Mouse (Mus musculus): ENCODE data around the gene Zc3h13. TPM values are rescaled to one million over a fixed set of nuclear protein-coding genes. Genes with fewer than 3 reads are reported as not detected.

Zc3h13 gene
- polyA plus RNA-seq, 1 experiment from 2014 or later: 36.4 TPM

DNA sequence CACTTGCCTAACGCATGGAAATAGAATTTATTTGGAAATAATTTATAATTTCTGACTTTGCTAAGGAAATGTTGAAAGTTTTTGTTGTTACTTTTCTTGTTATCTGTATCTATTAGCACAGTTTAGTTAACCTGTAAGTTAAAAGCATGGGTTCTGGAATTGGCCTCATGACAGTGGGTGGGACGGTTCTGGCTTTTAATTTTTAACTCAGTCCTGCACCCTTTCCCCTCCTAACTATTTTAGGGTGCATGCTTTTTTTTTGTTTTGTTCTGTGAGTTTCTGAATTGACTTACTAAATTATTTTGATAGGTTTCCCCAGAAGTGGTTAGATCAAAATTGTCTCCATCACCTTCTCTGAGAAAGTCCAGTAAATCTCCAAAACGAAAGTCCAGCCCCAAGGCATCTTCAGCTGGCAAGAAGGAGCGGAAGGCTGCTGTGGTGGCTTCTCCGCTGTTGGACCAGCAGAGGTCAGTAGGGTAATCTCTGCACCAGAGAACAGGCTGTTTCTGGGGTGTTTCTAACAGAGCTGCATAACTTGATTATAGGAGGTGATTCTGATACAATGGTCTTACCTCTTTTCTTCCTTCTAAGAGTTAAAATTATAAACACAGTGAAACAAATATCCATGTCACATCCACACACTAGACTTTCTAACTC is 25.3 kb downstream of the Zc3h13 start:
- H3K27me3 ChIP-seq (replicated peaks; ENCODE audit: control insufficient read depth, insufficient read depth, low read length): no peaks in the 10 kb centered on the region
- peak; percentile 67; the same call in 1 of the 2 replicates for ATAC-seq
- no peak overlapping the region for H3K4me3 ChIP-seq (ENCODE audit: low read depth, low read length)
- no peaks in the 10 kb centered on the region for H3K9me3 ChIP-seq (replicated peaks; ENCODE audit: control insufficient read depth, low read length)
- no peak overlapping the region for H3K27ac ChIP-seq (ENCODE audit: low read depth, low read length)
- H3K4me2 ChIP-seq (ENCODE audit: low read length): no peak overlapping the region
- peak; percentile 60 for DNase-seq (ENCODE audit: low spot score)
- no peaks in the 10 kb centered on the region for H3K4me1 ChIP-seq (ENCODE audit: control insufficient read depth, insufficient read depth, low read length)
- WGBS: 63% methylated on average over 5 of the region's 5 CpGs
- H3K36me3 ChIP-seq (ENCODE audit: control insufficient read depth, insufficient read depth, low read length): peaks cover 13% of the 10 kb centered on the region; the same call in 1 of the 2 replicates
- H3K9ac ChIP-seq (ENCODE audit: low read length): no peak overlapping the region

DNA sequence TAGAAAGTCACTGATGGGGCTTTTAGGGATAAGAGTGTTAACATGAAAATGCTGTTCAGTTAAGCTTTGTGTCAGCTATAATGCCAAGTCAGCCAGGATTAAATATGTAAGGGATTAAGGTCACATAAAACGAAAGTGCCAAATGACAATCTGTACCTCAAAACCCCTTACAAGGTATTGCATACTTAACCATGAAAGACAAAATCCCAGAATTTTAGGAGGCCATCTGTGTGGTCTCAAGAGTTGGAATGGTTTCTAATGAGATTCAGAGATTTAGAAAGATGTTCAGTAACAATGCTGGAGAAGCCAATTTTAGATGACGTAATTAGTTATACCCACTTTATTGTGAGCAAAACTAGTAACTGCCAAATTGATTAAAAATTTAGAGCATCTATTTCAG is 30.3 kb downstream of the Zc3h13 start:
- Histone ChIP-seq H3K4me2 (ENCODE audit: low read length) (no peak overlapping the region), H3K4me3 (ENCODE audit: low read depth, low read length) (no peak overlapping the region), H3K27me3 (replicated peaks; ENCODE audit: control insufficient read depth, insufficient read depth, low read length) (no peaks in the 10 kb centered on the region), H3K4me1 (ENCODE audit: control insufficient read depth, insufficient read depth, low read length) (0 out of 2 replicates have a peak, but pooled peaks cover 3% of the 10 kb centered on the region), H3K9ac (ENCODE audit: low read length) (no peak overlapping the region), H3K27ac (ENCODE audit: low read depth, low read length) (no peak overlapping the region), H3K36me3 (ENCODE audit: control insufficient read depth, insufficient read depth, low read length) (peaks cover 6% of the 10 kb centered on the region; the same call in 1 of the 2 replicates), H3K9me3 (replicated peaks; ENCODE audit: control insufficient read depth, low read length) (no peaks in the 10 kb centered on the region)
- DNase-seq (ENCODE audit: low spot score) (peak; percentile 54), ATAC-seq (no peak; the same call in 1 of the 2 replicates)
- WGBS: 40% methylated on average over 2 of the region's 2 CpGs

DNA sequence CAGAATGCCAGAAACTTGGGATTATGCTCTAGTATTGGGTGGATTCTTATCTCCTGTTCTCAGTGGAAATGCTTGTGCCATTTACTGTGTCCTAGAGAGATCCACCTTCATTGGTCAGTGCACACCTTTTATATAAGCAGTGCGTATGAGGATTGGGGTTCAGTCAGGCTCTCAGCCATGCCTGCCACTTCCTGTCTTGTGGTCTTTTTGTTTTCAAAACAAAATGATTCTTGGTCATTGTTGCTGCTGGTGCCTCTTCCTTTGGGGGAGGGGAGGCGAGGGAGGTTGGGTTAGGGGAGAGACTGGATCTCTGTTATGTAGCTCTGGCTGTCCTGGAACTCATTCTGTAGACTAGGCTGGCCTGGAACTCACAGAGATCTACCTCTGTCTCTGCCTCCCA is 34.6 kb downstream of the Zc3h13 start:
- ATAC-seq (no peak), DNase-seq (ENCODE audit: low spot score) (no peak)
- no peaks in the 10 kb centered on the region for H3K9me3 ChIP-seq (replicated peaks; ENCODE audit: control insufficient read depth, low read length)
- 0 out of 2 replicates have a peak, but pooled peaks cover 3% of the 10 kb centered on the region for H3K4me1 ChIP-seq (ENCODE audit: control insufficient read depth, insufficient read depth, low read length)
- WGBS: 96% methylated on average over 2 of the region's 2 CpGs
- no peak overlapping the region for H3K9ac ChIP-seq (ENCODE audit: low read length)
- no peak overlapping the region for H3K27ac ChIP-seq (ENCODE audit: low read depth, low read length)
- H3K4me2 ChIP-seq (ENCODE audit: low read length): no peak overlapping the region
- no peaks in the 10 kb centered on the region for H3K27me3 ChIP-seq (replicated peaks; ENCODE audit: control insufficient read depth, insufficient read depth, low read length)
- H3K36me3 ChIP-seq (ENCODE audit: control insufficient read depth, insufficient read depth, low read length): peaks cover 23% of the 10 kb centered on the region
- H3K4me3 ChIP-seq (ENCODE audit: low read depth, low read length): no peak overlapping the region

DNA sequence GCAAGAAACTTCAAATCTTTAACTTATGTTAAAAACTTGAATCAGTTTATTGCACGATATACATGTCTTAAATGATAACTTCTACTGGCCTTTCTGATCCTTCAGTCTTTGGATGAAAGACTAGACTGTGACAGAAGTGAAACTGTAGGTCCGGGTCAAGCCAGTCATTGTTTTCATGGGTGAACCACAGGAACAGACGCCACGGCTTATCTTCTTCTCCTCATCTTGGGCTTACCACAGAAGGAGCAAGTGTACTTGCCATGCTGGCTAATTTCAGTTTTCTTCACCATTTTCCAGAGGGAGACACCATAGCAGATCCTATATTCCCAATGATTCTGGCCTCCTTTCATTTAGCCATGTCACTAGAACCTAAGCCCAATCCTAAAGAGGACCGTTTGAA is 36.1 kb downstream of the Zc3h13 start:
- no peaks in the 10 kb centered on the region for H3K9me3 ChIP-seq (replicated peaks; ENCODE audit: control insufficient read depth, low read length)
- H3K9ac ChIP-seq (ENCODE audit: low read length): no peak overlapping the region
- no peaks in the 10 kb centered on the region for H3K27me3 ChIP-seq (replicated peaks; ENCODE audit: control insufficient read depth, insufficient read depth, low read length)
- peaks cover 35% of the 10 kb centered on the region for H3K36me3 ChIP-seq (ENCODE audit: control insufficient read depth, insufficient read depth, low read length)
- no peak overlapping the region for H3K4me2 ChIP-seq (ENCODE audit: low read length)
- DNase-seq (ENCODE audit: low spot score) (no peak), ATAC-seq (no peak)
- 96% methylated on average over 5 of the region's 5 CpGs for WGBS
- no peak overlapping the region for H3K4me3 ChIP-seq (ENCODE audit: low read depth, low read length)
- H3K4me1 ChIP-seq (ENCODE audit: control insufficient read depth, insufficient read depth, low read length): no peaks in the 10 kb centered on the region
- no peak overlapping the region for H3K27ac ChIP-seq (ENCODE audit: low read depth, low read length)

DNA sequence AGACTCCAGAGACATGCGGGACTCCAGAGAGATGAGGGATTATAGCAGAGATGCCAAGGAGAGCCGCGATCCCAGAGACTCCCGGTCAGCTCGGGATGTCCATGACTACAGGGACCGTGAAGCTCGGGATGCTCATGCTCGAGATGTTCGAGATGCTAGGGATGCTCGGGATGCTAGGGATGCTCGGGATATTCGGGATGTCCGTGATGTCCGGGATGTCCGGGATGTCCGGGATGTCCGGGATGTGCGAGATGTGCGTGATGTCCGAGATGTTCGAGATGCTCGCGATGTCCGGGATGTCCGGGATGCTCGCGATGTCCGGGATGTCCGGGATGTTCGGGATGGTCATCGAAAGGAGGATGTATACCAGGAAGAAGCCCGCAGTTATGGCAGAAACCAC is 39.2 kb downstream of the Zc3h13 start:
- Histone ChIP-seq H3K4me1 (ENCODE audit: control insufficient read depth, insufficient read depth, low read length) (no peaks in the 10 kb centered on the region), H3K27me3 (replicated peaks; ENCODE audit: control insufficient read depth, insufficient read depth, low read length) (no peaks in the 10 kb centered on the region), H3K36me3 (ENCODE audit: control insufficient read depth, insufficient read depth, low read length) (peaks cover 52% of the 10 kb centered on the region), H3K4me2 (ENCODE audit: low read length) (no peak overlapping the region), H3K27ac (ENCODE audit: low read depth, low read length) (no peak overlapping the region), H3K4me3 (ENCODE audit: low read depth, low read length) (no peak overlapping the region), H3K9me3 (replicated peaks; ENCODE audit: control insufficient read depth, low read length) (no peaks in the 10 kb centered on the region), H3K9ac (ENCODE audit: low read length) (no peak overlapping the region)
- 97% methylated on average over 32 of the region's 32 CpGs for WGBS
- no peak for DNase-seq (ENCODE audit: low spot score)
- no peak for ATAC-seq

DNA sequence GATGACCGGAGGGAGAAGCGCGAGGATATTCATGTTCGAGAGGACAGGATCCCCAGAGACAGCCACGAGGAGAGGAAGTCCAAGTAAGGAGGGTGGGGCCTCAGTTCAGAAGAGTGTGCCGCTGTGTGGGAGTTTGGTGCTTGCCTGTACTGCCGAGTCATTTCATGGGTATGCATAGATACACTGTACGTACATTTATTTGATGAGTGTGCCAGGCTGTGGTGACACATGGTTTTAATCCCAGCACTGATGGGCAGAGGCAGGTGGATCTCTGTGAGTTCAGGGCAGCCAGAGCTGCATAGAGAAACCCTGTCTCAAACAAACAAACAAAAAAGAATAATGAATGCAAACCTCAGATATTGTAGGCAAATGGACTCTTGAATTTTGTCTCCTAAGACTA is 43.9 kb downstream of the Zc3h13 start:
- DNase-seq (ENCODE audit: low spot score) (no peak), ATAC-seq (no peak)
- no peaks in the 10 kb centered on the region for H3K4me1 ChIP-seq (ENCODE audit: control insufficient read depth, insufficient read depth, low read length)
- peaks cover 73% of the 10 kb centered on the region for H3K36me3 ChIP-seq (ENCODE audit: control insufficient read depth, insufficient read depth, low read length)
- no peak overlapping the region for H3K4me2 ChIP-seq (ENCODE audit: low read length)
- 84% methylated on average over 8 of the region's 8 CpGs for WGBS
- H3K4me3 ChIP-seq (ENCODE audit: low read depth, low read length): no peak overlapping the region
- H3K9ac ChIP-seq (ENCODE audit: low read length): no peak overlapping the region
- H3K9me3 ChIP-seq (replicated peaks; ENCODE audit: control insufficient read depth, low read length): no peaks in the 10 kb centered on the region
- H3K27ac ChIP-seq (ENCODE audit: low read depth, low read length): no peak overlapping the region
- no peaks in the 10 kb centered on the region for H3K27me3 ChIP-seq (replicated peaks; ENCODE audit: control insufficient read depth, insufficient read depth, low read length)

DNA sequence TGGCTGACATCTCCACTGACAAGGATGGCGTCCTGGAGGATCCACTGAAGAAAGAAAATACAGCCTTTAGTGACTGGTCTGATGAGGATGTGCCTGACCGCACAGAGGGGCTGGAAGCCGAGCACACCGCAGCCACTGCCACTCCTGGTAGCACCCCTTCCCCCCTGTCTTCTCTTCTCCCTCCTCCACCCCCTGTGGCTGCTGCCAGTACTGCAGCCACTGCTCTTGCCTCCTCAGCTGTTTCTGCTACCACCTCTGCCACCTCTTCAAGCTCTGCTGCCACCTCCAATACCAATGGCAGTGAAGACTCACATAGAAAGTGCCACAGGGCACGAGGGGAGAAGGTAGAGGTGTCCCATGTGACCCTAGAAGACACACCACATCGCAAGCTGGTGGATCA is 46.4 kb downstream of the Zc3h13 start:
- no peak overlapping the region for H3K4me3 ChIP-seq (ENCODE audit: low read depth, low read length)
- no peak overlapping the region for H3K27ac ChIP-seq (ENCODE audit: low read depth, low read length)
- no peaks in the 10 kb centered on the region for H3K4me1 ChIP-seq (ENCODE audit: control insufficient read depth, insufficient read depth, low read length)
- DNase-seq (ENCODE audit: low spot score): peak; percentile 34
- WGBS: 83% methylated on average over 6 of the region's 6 CpGs
- no peaks in the 10 kb centered on the region for H3K9me3 ChIP-seq (replicated peaks; ENCODE audit: control insufficient read depth, low read length)
- H3K4me2 ChIP-seq (ENCODE audit: low read length): no peak overlapping the region
- peaks cover 61% of the 10 kb centered on the region for H3K36me3 ChIP-seq (ENCODE audit: control insufficient read depth, insufficient read depth, low read length)
- ATAC-seq: no peak
- no peaks in the 10 kb centered on the region for H3K27me3 ChIP-seq (replicated peaks; ENCODE audit: control insufficient read depth, insufficient read depth, low read length)
- no peak overlapping the region for H3K9ac ChIP-seq (ENCODE audit: low read length)

DNA sequence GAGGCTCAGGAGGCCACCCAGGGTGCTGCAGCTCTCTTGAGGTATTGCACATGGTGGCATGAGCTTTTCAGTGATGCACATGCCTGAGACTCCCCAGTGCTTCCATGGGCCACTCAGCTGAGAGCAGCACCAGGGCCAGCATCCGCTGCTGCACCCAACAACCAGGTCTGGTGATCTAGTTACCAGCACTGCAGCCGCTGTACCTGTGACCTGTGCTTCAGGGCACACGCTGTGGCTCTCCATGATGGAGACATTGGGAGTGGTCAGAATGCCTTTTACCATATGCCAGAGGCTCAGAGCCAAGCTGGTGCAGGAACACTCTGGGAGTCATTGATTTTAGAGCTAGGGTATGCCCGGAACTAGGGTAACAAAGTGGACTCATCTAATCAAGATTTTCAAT is 50.1 kb downstream of the Zc3h13 start:
- WGBS: 97% methylated on average over 4 of the region's 4 CpGs
- Histone ChIP-seq H3K4me2 (ENCODE audit: low read length) (no peak overlapping the region), H3K4me3 (ENCODE audit: low read depth, low read length) (no peak overlapping the region), H3K4me1 (ENCODE audit: control insufficient read depth, insufficient read depth, low read length) (no peaks in the 10 kb centered on the region), H3K27me3 (replicated peaks; ENCODE audit: control insufficient read depth, insufficient read depth, low read length) (no peaks in the 10 kb centered on the region), H3K9ac (ENCODE audit: low read length) (no peak overlapping the region), H3K36me3 (ENCODE audit: control insufficient read depth, insufficient read depth, low read length) (peaks cover 72% of the 10 kb centered on the region), H3K27ac (ENCODE audit: low read depth, low read length) (no peak overlapping the region), H3K9me3 (replicated peaks; ENCODE audit: control insufficient read depth, low read length) (no peaks in the 10 kb centered on the region)
- ATAC-seq (no peak), DNase-seq (ENCODE audit: low spot score) (no peak)

DNA sequence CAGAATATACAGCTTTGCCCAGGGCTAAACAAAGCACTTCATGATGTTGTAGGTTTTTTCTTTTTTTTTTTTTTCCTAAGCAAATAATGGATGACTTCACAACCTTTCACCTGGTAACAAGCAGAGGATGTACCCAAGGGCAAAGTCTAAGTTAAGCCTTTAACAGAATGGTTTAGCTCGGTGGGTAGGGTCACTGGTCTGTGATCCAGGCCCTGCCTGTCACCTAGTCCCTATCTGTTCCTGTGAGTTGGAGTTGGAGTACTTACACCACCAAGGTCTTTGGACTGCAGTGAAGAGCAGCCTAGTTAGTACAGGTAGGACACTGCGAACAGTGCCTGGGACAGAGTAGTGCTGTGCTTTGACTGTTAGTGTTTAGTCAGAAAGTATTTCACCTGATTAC is 53.7 kb downstream of the Zc3h13 start:
- no peak overlapping the region for H3K4me2 ChIP-seq (ENCODE audit: low read length)
- DNase-seq (ENCODE audit: low spot score) (no peak), ATAC-seq (no peak)
- no peaks in the 10 kb centered on the region for H3K9me3 ChIP-seq (replicated peaks; ENCODE audit: control insufficient read depth, low read length)
- no peaks in the 10 kb centered on the region for H3K4me1 ChIP-seq (ENCODE audit: control insufficient read depth, insufficient read depth, low read length)
- 92% methylated on average over 2 of the region's 2 CpGs for WGBS
- H3K27ac ChIP-seq (ENCODE audit: low read depth, low read length): no peak overlapping the region
- H3K27me3 ChIP-seq (replicated peaks; ENCODE audit: control insufficient read depth, insufficient read depth, low read length): no peaks in the 10 kb centered on the region
- no peak overlapping the region for H3K4me3 ChIP-seq (ENCODE audit: low read depth, low read length)
- H3K36me3 ChIP-seq (ENCODE audit: control insufficient read depth, insufficient read depth, low read length): peaks cover 49% of the 10 kb centered on the region
- no peak overlapping the region for H3K9ac ChIP-seq (ENCODE audit: low read length)
